Mouse (Mus musculus) liver, adult 2 months (tissue): Measurements from ENCODE around the gene Slc7a8.

ENCODE experiments used
- CTCF ChIP-seq: fragments of 200-500 bp; IDR thresholded peaks from 2 replicates; pipeline ENCODE4 v1.5.1; 2011; ENCODE audit warnings: low read depth, low read length, control low read depth
- POLR2A ChIP-seq: fragments of 200-500 bp; IDR thresholded peaks from 2 replicates; pipeline ENCODE4 v1.6.1; 2011; ENCODE audit warnings: low read length, control low read depth; ENCODE audit not compliant: insufficient read depth; ENCODE audit errors: extremely low read depth

- TF ChIP-seq CTCF (no peak), POLR2A (no peak)
Observed at GRCm38 (mm10) chr14:54752938-54753337, 28.8 kb downstream of the Slc7a8 start.
